Mouse (Mus musculus) heart, postnatal 36 days (tissue): ENCODE data around the gene Lpo. TPM values are rescaled to one million over a fixed set of nuclear protein-coding genes. Genes with fewer than 3 reads are reported as not detected.

Experiments
- DNase-seq, 2 experiments: peaks; one replicate each; pipeline ENCODE4 v3.0.0; 2021 to 2022
- intact Hi-C: fragments of 180-260 bp; cut with DNase I; formaldehyde crosslinking; loops from one replicate; pipeline ENCODE4 v1.15.1; 2025
- total RNA-seq, 2 experiments: library from RNA; stranded (reverse); gene quantifications; 2 replicates each; pipeline ENCODE4 v1.2.3; 2021

The Lpo gene
- total RNA-seq, 2 experiments from 2014 or later: not detected

DNA sequence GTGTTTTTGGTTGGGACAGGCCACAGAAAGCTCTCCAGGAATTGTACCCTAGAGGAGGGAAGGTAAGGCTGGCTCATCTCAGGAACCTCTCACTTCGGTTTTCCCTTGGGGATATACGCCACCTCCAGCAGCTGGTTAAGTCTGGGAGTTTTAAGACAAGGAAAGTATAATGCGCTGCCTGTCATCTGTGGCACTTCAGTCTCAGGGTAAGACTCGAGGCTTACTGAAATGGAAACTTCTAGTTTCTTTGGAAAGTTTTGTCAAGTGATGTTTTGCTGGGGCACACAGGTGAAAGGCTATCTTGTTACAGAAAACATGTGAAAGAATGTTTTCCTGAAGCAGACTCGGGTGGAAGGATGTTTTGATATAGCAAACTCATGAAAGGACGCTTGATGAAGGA is 20.7 kb downstream of the Lpo start:
- DNase-seq: no peak
- intact Hi-C loops: no loop called here

DNA sequence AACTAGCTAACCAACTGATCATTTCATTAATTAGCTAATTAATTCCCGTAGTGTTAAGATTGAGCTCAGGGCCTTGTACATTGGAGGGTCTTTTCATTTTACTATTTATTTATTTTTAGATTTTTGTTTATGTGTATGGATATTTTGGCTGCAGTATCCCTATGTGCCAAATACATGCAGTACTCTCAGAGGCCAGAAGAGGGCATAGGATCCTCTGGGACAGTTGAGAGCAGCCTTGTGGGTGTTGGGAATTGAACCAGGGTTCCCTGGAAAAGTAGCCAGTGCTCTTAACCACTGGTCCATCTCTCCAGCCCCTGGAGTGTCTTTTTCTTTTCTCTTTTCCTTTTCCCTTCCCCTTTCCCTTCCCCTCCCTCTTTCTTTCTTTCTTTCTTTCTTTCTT is 22.6 kb downstream of the Lpo start:
- peak in 1 of 2 experiments; percentile 13 for DNase-seq
- intact Hi-C loops: no loop called here

DNA sequence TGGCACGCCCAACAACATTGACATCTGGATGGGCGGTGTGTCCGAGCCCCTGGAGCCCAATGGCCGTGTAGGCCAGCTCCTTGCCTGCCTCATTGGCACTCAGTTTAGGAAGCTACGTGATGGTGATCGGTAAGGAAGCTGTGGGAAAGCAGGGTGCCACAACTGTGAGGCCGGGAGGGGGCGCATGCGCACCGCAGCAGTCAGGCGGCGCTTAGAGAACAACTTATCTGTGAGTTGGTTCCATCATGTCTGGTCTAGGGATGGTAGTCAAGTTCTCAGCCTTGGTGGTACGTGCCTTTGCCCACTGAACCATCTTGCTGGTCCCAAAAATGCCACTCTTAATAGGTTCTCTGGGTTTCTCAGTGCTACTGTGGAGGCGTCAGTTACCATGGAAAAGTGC is 25.5 kb downstream of the Lpo start:
- intact Hi-C loops: no loop called here
- DNase-seq: no peak

DNA sequence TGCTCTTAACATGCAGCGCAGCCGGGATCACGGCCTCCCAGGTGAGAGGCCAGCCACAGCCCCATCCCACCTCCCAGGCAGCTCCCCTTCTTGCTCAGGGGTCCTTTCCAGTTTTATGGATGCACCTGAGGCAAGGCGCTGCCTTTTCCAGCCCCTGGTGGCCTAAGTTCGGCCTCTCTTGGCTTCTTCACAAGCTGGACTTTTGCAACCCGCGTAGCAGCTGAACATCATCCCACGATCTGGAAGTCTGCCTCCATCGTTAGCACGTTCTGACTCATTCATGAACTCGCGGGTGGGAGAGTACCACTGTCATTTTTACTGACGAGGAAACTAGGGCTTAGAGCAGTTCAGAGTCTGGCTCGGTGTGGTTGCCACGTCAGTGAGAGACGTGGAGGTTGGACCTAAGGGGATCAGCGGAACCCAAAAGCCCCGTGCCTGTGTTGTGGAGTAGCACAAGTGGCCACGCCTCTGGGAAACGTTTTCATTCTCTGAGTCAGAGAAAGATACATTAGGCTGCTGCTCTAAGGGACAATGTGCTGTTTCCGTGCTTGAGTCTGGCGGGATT is 26.3 kb downstream of the Lpo start:
- intact Hi-C loops: no loop called here

DNA sequence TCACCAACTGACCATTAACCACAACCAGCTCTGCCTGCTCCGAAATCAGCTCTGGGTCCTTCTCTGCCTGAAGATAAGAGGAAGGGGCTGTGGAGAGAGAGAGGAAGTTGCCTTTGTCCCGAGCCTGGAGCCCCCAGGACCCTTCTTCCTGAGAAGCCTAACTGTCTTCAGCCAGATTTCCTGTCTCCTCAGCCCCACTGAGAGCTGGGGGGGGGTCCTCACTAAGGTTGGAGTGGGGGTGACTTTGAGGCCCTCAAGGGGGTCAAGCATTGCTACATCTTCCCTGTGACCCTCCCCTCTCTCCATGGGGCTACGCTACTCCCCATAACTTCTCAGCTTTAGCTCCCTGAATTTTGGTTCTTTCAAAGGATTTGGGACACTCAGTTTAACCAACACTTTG is 34.6 kb downstream of the Lpo start, which contains the start of gene Mpo:
Mpo (plus strand) TSS at position 122 of the 400 bp plus-strand sequence.
- no peak for DNase-seq
- intact Hi-C loops: no loop called here

More for the DNA sequence above, 26.3 kb downstream of the Lpo start:
- DNase-seq: peak; percentile 11 to 12

DNA sequence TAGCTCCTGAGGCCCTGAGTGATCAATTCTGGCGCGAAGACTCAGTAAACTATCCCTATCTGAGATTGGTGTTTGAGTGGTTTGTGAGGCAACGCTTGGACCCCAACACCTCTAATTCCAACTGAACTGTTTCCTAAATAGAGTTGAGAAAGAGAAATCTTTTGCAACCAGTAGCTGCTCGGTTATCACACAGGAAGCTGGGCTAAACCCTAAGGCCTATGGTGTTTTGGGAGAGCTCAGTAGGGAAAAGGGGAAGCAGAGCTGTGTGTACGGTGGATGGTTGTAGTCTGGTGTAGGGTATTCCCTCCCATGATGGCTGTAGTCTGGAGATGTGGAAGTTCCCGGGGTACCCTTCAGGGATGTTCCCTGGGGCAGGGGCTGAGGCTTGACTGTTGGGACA is 38.0 kb downstream of the Lpo start:
- intact Hi-C loops: no loop called here
- no peak for DNase-seq

DNA sequence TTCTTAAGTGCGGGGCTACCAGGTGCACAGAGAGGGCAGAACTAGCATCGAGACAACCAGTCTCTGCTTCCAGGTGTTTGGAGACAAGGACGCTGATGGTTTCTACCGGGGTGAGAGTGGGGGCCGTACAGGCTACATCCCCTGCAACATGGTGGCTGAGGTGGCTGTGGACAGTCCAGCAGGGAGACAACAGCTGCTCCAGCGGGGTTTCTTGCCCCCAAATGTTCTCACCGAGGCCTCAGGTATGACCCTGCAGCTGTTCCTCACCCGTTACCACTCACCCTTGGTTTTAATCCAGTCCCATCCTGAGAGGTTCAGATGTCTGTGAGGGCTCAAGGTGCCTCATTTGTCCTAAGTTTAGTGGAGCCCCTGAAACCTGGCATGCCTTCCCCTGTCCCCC is 48.0 kb downstream of the Lpo start:
- intact Hi-C loops: no loop called here
- no peak for DNase-seq

DNA sequence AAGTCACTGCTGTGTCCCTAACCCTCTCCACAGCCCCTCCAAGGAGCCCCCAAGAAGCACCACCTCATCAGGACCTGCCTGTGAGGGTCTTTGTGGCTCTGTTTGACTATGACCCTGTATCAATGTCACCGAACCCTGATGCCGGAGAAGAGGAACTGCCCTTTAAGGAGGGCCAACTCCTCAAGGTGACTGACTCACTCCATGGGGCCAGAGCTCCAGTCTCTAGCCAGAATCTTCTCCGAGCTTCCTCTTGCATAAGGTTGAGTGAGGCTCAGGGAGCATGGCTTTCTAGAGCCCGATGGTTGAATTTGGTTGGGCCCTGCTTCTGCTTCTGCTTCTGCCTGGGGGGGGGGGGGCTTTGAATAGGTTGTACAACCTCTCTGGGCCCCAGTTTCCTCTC is 48.7 kb downstream of the Lpo start:
- DNase-seq: no peak
- intact Hi-C loops: no loop called here

DNA sequence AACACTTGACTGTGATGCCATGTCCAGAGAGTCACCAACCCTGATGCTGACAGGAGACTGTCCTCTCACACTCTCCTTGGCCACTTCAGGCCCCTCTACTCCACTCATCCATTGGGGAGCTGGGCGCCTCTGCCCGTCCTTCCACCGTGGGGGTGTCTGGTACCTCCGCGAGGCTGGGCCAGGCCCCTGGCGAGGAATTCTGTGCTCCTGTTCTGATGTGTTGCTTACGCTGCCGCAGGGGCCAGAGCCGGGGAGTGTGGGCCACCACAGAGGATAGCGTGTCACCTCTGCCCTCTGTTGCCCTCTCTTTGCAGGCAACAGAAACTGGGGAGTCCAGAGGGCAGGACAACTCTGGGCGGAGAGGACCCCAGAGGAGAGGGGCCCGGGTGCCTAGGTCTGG is 49.2 kb downstream of the Lpo start:
- intact Hi-C loops: no loop called here
- DNase-seq: no peak

DNA sequence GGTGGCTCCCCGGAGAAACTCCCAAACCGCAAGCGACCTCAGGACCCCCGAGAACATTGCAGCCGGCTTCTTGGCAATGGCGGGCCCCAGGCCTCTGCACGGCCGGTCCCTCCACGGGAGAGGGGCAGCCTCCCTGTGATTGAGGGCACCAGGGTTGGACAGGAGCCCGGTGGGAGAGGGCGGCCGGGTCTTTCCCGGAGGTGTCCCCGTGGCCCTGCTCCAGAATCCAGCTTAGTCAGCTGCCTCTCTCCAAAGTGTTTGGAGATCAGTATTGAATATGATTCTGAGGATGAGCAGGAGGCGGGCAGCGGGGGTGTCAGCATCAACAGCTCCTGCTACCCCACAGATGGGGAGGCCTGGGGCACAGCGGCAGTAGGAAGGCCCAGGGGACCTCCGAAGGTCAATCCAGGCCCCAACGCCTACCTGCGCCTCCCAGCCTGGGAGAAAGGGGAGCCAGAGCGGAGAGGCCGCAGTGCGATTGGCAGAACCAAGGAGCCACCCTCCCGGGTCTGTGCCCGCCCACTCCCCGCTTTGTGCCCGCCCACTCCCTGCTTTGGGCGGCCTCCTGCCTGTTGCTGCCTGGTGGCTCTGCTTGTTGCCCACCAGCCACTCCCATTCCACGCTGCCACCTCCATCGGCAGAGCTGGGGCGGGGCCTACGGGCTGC is 49.9 kb downstream of the Lpo start:
- intact Hi-C loops: no loop called here
- no peak for DNase-seq

DNA sequence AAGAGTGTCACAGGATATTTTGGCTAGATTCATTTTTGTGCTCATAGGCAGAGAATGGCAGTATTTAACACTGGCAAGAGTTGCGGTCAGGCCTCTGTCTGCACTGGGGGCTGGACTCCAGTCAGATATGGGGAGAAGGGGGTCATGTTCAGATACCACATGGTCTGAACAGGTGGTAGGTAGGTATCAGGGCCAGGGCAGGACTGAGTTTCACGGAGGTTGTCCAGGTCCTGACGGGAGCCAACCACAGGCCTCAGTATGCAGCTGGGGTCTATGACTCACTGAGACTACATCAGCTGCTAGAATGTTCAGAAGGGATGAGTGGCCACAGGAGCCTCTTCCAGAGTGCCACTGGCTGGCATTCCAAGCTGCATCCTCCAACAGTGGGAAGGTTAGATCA is 55.7 kb downstream of the Lpo start:
- intact Hi-C loops: no loop called here
- no peak for DNase-seq

DNA sequence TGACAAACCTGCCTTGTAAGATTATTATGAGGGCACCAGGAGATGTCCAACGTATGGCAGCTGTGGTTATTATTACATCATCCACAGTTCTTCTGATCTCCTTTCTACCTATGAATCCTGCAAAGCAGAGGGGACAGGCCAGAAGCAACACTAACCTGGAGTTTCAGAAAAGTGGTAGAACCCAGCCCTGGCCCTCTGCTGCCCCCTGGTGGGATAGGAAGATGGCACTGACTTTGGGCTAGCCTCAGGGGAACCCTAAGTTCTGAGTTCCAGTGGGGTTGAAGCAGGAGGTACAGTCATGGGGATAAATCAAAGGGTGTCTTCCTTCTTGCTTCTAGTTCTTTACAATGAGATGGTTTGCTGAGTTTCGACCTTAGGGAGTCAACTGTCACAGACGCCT is 57.1 kb downstream of the Lpo start:
- DNase-seq: peak; percentile 60 to 79
- intact Hi-C loops: loop anchor here (1.0 to 2.0 kb wide), 2 partner anchors 109 to 556 kb away; partner anchors contain the start of gene Rnf43

DNA sequence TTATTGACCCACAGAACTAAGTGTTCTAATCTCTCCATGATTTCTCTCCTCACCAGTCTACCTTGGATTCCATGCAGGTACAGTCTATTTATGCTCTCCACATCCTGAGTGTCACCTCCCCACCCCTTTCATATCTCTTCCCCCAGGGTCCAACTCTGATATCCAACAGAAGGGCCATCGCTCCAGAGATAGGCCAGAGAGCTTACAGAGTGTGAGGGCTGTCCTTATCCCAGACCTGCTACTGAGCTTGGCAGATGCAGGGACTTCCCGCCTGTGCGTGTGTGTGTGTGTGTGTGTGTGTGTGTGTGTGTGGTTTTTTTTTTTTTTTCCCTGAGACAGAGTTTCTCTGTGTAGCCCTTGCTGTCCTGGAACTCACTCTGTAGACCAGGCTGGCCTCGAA is 59.3 kb downstream of the Lpo start:
- DNase-seq: no peak
- intact Hi-C loops: no loop called here

DNA sequence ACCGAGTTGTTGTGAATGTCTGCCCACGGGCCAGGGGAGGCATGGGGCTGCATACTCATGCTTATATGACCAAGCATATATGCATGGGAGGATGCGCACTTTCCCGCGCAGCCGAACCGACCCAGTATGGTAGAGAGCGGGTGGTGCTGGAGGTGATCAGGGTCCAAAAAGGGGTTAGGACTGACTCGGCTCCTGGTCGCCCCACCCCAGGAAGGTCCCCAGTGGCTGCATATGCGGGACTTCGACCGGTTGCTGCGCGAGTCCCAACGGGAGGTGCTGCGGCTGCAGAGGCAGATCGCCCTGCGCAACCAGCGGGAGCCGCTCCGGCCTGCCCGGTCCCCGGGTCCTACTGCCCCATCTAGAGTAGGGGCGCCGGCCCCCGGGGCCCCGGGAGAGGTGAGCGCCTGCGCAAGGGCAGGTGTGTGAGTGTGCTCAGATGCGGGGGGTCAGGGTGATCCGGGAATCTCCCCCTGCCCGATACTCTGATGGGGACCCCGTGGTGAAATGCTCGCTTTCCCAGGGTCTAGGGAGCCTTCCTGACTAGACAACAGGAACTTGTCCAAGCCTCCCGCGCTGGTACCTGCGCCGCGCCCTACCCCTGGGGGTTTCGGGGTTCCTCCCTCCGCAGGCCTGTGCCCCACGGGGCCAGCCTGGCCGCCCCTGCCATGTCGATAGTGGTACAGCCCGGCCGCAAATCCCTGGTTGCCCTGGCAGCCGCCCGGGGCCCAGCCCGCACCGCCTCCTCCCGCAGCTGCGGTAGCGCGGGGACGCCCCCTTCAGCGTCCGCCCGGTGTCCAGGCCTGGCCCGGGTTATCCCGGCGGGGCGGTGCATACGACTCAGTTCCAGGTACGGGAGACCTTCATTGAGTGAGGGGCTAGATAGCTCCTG is 63.9 kb downstream of the Lpo start:
- DNase-seq: no peak
- intact Hi-C loops: no loop called here

DNA sequence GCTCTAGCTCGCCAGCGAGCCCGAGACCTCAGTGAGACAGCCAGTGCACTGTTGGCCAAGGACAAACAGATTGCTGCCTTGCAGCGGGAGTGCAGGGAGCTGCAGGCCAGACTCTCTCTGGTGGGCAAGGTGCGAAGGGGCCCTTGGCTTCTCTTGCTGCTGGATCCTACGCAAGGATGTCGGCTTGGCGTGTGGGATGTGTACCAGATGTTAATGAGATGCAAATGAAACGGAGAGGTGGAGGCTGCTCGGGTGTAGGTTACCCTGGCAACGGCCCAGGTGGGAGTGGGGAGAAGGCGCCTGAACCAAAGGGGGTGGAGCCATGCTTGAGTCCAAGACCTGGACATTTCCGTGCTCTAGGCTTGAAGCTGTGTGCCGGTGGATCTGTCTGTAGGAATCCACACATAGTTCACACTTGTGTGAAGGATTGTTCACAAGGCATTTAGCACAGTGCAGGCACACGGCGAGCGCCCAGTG is 64.5 kb downstream of the Lpo start:
- intact Hi-C loops: no loop called here
- no peak for DNase-seq

DNA sequence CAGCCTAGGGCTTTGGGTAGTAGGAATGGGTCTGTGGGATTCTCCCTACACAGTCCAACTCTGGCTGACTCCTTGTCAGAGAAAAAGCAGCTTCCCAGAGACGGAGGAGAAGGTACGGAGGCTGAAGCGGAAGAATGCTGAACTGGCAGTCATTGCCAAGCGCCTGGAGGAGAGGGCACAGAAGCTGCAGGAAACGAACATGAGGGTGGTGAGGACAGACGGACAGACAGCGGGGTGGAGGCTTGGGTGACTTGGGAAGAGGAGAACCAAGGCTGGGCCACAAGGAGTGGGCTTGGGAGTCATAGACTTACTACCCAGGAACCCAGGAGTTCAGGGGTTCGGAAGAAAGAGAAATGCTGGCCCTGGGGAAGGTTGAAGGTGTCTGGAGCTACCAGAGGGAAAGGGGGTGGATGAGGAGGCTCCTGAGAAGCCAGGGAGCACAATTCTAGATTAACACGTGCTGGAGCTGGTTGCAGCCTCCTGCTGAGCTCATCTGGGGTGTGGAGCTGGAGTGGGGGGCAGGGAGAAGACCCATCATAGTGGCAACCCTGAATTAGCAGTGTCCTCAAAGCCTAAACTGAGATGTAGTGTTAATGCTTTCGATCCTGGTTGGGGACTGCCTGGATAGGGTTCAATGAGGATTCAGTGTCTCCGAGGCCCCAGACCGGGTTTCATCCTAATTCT is 65.2 kb downstream of the Lpo start:
- intact Hi-C loops: no loop called here
- no peak for DNase-seq

DNA sequence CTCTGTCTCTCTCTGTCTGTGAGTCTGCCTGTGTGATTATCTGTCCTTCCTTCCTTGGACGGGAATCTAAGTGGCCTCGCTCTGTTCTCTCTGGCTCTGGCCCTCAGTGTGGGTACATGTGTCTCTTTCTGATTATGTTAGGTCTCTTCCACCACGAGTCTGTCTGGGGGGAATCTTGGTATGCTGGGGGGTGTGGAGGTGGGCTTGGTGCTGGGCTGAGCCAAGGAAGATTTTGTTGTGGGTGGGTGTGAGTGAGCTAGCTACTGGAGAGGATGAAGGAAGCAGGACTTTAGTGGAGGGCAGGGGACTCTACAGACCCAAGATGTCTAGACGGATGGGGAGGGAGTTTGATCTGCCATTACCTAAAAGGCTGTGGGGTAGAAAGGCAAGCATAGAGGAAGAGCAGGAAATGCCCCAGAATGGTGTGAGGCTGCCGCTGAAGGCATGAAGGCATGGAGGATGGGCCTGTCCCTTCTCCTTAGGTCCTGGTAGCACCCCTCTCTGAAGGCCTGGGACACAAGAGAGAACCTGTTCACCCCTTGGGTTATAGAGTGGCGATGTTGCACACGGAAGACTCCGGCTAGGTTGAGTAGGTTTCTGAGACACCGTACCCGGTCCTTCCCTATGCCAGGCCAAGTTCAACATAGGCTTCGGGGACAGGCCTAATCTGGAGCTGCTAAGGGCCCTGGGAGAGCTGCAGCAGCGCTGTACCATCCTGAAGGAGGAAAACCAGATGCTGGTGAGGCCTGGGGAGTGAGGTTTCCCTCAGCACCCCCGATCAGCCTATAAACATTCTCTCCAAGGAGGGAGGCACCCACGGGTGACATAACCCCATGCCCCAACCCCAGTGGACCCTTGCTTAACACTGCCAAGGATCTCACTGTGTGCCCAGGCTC is 66.0 kb downstream of the Lpo start:
- intact Hi-C loops: no loop called here
- DNase-seq: no peak

DNA sequence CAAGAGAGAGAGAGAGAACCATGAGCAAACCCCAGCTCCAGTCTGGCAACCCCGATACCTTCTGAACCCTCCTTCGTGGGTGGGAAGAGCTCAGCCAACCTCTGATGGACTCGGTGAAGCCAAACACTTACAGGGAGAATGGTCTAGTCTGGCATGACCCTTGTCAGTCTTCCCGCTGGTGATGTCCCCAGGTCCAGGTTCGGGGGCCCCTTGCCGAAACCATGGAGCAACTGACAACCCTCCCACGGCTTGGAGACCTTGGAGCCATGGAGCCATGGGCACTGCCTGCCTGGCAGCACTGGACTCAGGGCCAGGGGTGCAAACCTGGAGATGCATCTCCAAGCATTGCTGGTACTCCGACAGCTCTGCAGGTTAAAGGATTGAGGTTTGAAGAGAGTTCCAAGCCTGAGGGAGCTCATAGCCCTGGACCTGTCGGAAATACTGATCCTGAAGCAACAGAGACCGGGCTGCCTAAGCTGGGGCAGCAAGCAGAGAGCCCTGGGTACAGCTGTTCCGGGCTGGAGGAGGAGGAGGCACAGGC is 66.8 kb downstream of the Lpo start:
- no peak for DNase-seq
- intact Hi-C loops: no loop called here

DNA sequence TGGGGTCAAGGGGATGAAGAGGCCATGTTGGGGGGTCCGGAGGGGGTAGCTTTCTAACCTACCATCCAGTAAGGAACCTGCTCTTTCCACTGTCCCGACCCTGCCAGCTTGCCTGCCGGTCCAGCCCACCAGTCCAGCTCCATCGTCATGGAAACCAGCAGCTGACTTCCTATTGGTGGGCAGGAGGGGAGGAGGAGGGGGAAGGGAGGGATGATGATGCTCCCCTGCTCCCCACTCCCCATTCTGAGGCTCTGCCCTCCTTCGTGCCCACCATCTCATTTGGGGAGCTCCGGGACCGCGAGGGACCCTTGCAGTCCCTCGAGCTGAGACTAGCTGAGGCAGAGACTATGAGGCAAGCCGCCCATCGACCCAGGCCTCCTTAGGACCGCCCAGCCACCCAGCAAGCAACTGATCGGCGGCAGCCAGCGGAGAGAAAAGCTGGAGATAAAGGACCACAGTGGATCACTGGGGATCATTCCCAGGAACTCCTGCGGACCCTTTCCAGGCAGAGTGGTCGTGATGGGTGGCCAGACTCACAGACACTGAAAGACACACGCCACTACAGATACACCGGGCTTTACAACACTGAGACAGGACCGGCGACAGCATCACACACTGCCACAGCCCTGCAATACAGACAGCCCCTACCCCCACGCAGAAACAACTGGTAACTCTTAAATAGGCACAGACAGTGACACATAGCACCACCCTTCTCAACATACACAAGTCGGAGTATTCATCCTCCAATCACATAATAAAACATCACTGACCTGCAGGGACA is 67.6 kb downstream of the Lpo start, which contains the start of gene Tspoap1:
Tspoap1 (plus strand) TSS at position 241 of the 781 bp plus-strand sequence.
- intact Hi-C loops: no loop called here

More for the DNA sequence above, 67.6 kb downstream of the Lpo start, which contains the start of gene Tspoap1:
- DNase-seq: no peak
